Mouse (Mus musculus) embryonic fibroblast, embryonic 13.5 days (primary cell): ENCODE measurements around the gene Ola1.

Experiments used
- CTCF ChIP-seq: IDR thresholded peaks from 2 replicates; pipeline ENCODE4 v1.5.1; 2011; ENCODE audit warnings: mild to moderate bottlenecking, control low read depth, low read length, moderate library complexity, borderline replicate concordance; ENCODE audit not compliant: insufficient read depth
- POLR2A ChIP-seq: IDR thresholded peaks from 2 replicates; pipeline ENCODE4 v1.6.1; 2011; ENCODE audit warnings: low read depth, mild to moderate bottlenecking, control low read depth, low read length, moderate library complexity

GRCm38 (mm10) chr2:73080084-73080483 lies 138.6 kb downstream of the Ola1 start:
- TF ChIP-seq POLR2A (no peak), CTCF (no peak)
